Mouse (Mus musculus) small intestine, adult 2 months (tissue): ENCODE data around the gene Tmem170.

Experiments
- CTCF ChIP-seq: fragments of 200-500 bp; IDR thresholded peaks from 2 replicates; pipeline ENCODE4 v1.5.1; 2012; ENCODE audit warnings: low read depth, mild to moderate bottlenecking, control low read depth, inconsistent platforms, low read length, moderate library complexity, mixed read lengths; ENCODE audit not compliant: insufficient replicate concordance, insufficient read length; ENCODE audit errors: extremely low read depth
- POLR2A ChIP-seq: fragments of 200-500 bp; IDR thresholded peaks from 2 replicates; pipeline ENCODE4 v1.6.1; 2012; ENCODE audit warnings: low read depth, mild to moderate bottlenecking, control low read depth, inconsistent platforms, low read length, moderate library complexity

- TF ChIP-seq CTCF (no peak), POLR2A (no peak)
Observed at GRCm38 (mm10) chr8:111815078-111815477, 61.5 kb downstream of the Tmem170 start.
